Mouse (Mus musculus) pancreas, adult 10 weeks (tissue): Measurements from ENCODE around the gene Serpina3g. TPM values are rescaled to one million over a fixed set of nuclear protein-coding genes. Genes with fewer than 3 reads are reported as not detected.

Experiments
- polyA plus RNA-seq: library from polyadenylated mRNA; stranded (reverse); fragments of 350-450 nt; fragmentation: Illumina TruSeq; extraction: RNeasy Lipid Tissue Mini Kit (QIAGEN cat#74804); gene quantifications from one replicate; pipeline ENCODE4 v1.2.3, GENCODE M21; 2015; ENCODE audit warnings: low read depth, low replicate concordance; ENCODE audit not compliant: insufficient read depth

Serpina3g gene
- not detected for polyA plus RNA-seq

DNA sequence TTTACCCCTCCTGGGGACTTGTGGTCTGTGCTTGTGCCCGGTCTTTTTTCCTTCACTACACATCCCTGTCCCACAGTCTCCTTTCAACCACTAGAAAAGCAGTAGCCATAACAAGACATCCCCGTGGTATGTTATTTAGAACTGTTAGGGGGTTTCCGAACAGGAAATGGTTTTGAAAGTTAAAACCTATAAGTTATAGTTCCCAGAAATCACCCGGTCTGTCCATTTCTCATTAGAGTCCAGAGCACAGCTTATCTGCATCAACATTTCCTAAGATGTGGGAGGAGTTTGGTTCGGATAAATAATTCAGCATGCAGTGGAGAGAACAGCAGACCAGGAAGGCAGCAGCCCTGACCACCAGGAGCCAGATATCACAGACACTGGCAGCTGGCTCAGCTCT, at the start of gene Serpina3g:
Gene Serpina3g, plus strand, starts transcription at position 331 of the 400 bp plus-strand sequence.

DNA sequence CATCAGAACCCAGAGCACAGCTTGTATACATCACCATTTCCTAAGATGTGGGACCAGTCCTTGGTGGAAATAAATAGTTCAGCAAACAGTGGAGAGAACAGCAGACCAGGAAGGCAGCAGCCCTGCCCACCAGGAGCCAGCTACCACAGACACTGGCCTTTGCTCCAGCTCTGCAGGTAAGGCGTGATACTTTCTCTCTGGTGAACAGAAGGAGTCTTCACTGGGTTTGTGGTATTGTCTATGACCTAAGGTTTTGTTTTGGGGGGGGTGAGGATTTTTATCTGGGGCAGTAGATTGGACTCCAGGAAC, 21.6 kb upstream of the Serpina3g start, which contains the start of gene Serpina3f:
Gene Serpina3f, plus strand, starts transcription at position 100 of the 309 bp plus-strand sequence.

DNA sequence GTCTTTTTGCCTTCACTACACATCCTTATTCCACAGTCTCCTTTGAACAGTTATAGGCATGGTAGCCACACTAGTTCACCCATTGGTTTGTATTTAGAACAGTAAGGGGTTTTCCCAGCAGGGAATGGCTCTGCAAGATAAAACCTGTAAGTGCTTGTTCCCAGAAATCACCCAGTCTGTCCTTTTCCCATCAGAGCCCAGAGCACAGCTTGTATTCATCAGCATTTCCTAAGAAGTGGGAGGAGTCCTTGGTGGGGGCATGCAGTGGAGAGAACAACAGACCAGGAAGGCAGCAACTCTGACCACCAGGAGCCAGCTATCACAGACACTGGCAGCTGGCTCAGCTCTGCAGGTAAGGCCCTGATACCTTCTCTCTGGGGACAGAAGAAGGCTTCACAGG, 26.8 kb downstream of the Serpina3g start, which contains the start of gene Serpina3i:
Gene Serpina3i, plus strand, starts transcription at position 260 of the 400 bp plus-strand sequence.

Other genes starting within 250 kb of the Serpina3g start
- not detected for gene Serpina11, start 246.3 kb upstream of the Serpina3g start, polyA plus RNA-seq
- gene Serpina9, start 222.5 kb upstream of the Serpina3g start, polyA plus RNA-seq, result not detected
- not detected for gene Serpina12, start 191.8 kb upstream of the Serpina3g start, polyA plus RNA-seq
- not detected for gene Serpina5, start 135.1 kb upstream of the Serpina3g start, polyA plus RNA-seq
- not detected for gene Serpina3a, start 123.5 kb upstream of the Serpina3g start, polyA plus RNA-seq
- not detected for gene Serpina3b, start 108.2 kb upstream of the Serpina3g start, polyA plus RNA-seq
- 0.48 TPM for gene Serpina3c, start 82.4 kb upstream of the Serpina3g start, polyA plus RNA-seq
- not detected for gene Serpina3f, start 21.7 kb upstream of the Serpina3g start, polyA plus RNA-seq
- gene Serpina3i, start 26.9 kb downstream of the Serpina3g start, polyA plus RNA-seq, result not detected
- gene Serpina3j, start 78.3 kb downstream of the Serpina3g start, polyA plus RNA-seq, result not detected
- not detected for gene Serpina3k, start 102.2 kb downstream of the Serpina3g start, polyA plus RNA-seq
- gene Serpina3m, start 102.2 kb downstream of the Serpina3g start, polyA plus RNA-seq, result not detected
- gene Serpina3n, start 170.5 kb downstream of the Serpina3g start, polyA plus RNA-seq, result 2.8 TPM
- gene Gsc, start 237.1 kb downstream of the Serpina3g start, polyA plus RNA-seq, result not detected